Mouse (Mus musculus): ENCODE data around the gene Slc39a11.
"Not testable (repeated sequence)": the region's sequence is repeated elsewhere in the genome, so short reads cannot be mapped to it uniquely, and the experiment has no call there.

Slc39a11 gene

GRCm38 (mm10) chr11:113597632-113598031, 52.2 kb downstream of the Slc39a11 start:
- no peak for DNase-seq (ENCODE audit: low read depth)

DNA sequence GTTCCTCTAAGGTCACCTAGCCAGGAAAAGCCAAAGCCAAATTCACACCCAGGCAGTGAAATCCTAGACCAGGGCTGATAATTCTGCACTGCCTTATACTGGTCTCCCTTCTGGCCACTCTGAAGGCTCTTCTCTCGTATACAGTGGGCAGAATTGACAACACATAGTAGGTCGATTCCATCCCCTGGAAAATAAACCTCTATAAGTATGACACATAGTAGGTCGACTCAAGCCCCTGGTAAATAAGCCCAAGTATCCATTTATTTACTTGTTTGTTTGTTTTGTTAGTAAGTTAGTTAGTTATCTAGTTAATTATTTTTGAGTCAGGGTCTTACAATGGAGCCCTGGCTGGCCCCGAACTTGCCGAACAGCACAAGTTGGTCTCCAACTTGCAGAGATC, 54.7 kb downstream of the Slc39a11 start:
- DNase-seq (ENCODE audit: low read depth): no peak

DNA sequence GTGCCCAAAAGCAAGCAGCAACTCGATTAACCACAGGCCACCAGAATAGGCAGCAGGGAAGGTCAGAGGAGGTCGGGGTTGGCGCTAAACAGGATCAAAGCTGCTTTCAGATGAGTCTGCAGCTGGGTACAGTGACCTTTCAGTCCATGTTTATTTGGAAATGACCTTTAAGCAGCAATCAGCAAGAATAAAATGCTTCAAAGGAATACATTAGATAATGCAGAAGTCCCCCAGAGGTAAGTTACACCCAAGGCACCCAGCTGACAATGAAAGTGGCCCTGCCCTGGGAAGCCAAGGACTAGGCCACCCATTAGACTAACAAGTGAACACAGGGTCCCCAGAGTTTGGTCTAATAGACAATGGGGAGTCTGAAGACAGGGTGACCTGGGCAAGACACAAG, 60.9 kb downstream of the Slc39a11 start:
- no peak for DNase-seq (ENCODE audit: low read depth)

- DNase-seq (ENCODE audit: low read depth): no peak
These were observed 63.5 kb downstream of the Slc39a11 start for GRCm38 (mm10) chr11:113586423-113586822.

DNA sequence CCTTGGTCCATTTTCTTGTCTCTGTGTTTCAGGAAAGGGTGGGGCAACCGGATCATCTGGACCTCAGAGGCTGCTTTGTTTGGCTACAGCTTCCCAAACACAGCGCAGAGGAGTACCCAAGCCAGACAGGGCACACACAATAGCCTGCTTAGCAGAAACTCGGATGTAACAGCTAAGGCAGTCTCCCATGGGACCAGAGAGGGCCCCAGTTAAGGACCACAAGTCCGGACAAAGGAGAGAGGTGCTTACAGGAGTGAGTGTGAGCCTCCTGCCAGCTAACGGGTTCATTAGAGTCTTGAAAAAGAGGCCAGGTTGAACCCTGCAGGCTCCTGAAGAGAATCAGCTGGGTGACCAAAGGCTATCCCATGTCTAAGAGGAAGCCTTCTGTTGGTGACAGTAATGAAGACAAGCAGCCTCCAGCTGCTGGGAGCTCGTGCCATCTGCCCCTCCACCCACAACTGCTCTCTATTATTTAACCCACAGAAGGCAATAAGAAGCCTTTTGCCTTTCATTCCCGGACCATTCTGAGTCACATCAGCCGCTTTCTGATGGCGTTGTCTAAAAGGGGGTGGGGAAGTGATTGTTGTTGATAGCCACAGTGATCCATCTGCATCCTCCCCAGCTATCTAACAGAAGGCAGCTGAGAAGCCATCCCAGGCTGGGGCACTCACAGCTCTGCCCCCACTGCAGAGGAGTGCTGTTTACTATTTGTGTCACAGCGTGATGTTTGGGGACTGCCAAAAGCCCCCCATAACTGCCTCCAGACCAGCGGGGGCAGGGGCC, 65.8 kb downstream of the Slc39a11 start:
- no peak for DNase-seq (ENCODE audit: low read depth)

- DNase-seq (ENCODE audit: low read depth): no peak
These were observed 72.7 kb downstream of the Slc39a11 start for GRCm38 (mm10) chr11:113577221-113577620.

DNA sequence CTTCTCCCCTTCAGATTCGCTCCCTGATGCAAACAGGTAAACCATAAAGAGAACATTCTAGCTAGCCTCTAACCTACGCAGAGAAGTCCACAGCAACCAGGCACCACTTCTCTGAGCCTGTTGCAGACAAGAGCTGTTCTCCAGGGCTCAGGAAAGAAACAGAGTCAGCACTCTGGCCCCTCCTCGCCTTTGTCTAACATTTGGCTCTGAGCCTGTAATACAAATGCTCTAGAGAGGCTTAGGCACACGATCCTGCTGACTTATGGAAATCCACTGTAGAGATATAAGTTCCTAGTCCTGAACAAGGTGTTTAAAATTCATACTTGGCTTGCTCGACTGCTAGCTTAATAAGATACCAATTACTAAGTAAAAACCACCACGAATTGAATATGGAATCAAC, 77.2 kb downstream of the Slc39a11 start:
- no peak for DNase-seq (ENCODE audit: low read depth)

GRCm38 (mm10) chr11:113571616-113572015, 78.3 kb downstream of the Slc39a11 start:
- DNase-seq (ENCODE audit: low read depth): no peak

- no peak for DNase-seq (ENCODE audit: low read depth)
These were observed 80.9 kb downstream of the Slc39a11 start for GRCm38 (mm10) chr11:113568999-113569398.

DNA sequence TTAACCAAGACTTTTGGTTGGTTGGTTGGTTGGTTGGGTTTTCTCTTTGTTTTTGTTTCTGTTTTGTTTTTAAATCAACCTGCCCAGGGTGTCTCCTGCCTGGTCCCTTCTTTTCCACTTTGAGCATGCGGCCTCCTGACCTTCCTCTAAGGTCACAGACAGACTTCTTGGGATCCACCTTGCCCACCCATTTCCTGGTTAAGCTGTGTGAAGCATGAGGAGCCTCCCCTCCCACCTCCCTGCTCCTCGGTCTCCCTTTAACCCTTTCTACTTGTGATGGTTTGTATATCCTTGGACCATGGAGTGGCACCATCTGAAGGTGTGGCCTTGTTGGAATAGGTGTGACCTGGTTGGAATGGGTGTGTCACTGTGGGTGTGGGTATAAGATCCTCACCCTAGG, 82.0 kb downstream of the Slc39a11 start:
- not testable (repeated sequence) for DNase-seq (ENCODE audit: low read depth)

DNA sequence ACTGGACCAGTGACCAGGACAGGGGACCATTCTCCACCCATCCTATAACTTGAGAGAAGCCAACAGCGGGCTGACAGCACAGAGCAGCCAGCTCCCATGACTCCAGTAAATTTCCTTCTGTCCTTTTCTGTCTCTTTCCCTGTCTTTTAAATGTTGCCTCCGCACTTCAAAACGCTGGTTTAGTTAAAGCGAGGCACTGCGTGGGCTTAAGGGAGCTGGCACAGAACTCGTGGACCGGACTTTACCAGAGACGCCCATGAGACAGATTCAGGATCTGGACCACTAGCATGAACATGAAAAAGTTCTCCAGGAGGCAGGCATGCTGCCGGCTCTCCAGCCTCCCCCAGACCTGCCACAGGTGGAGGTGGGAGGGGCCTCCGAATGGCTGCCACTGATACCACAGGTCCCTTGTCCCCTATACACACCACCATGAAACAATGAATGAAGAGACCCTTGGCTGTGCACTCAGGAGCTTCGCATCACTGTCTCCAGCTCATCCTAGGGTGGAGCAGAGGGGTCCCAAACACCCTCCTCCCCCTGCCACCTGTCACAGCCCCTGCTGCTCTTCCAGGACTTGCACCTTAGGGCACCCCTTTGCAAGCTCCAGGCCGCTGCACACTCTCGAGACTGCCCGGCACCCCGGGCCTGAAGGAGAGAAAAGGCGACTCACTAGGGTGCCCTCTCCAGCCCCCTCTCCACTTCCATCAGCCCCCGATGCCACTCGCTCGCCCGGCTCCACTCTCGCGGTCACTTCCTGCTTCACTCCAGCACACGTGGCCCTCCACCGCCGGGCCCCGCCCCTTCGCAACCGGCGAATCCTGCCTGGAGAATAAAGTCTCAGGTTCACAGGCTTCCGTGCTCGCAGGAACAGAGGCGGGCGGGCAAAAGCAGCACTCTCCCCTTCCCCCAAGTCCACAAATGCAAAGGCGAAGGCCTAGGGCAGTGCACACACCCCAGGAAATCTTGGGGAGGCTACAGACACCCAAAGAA, 84.6 kb downstream of the Slc39a11 start:
- peak; percentile 89 for DNase-seq (ENCODE audit: low read depth)

- DNase-seq (ENCODE audit: low read depth): no peak
These were observed 87.6 kb downstream of the Slc39a11 start for GRCm38 (mm10) chr11:113562326-113562725.

- no peak for DNase-seq (ENCODE audit: low read depth)
These were observed 89.7 kb downstream of the Slc39a11 start for GRCm38 (mm10) chr11:113560150-113560549.

DNA sequence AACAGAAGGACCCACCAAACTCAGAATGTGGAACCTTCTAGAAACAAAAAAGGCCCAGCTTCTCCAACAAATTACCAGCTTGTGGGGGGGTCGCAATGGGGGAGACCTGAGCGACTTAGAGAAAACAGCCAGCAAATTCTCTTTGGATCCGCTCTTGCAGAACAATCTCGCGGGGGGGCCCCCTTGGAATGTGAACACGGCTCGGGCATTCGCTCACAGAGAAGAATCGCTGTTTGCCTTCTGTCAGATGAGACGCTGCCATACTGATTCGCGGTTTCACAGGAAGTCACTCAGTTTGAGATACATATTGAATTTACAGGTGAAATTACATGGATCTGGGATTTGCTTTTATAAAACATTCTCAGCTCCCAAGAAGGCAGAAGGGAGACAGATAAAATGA, 91.4 kb downstream of the Slc39a11 start:
- DNase-seq (ENCODE audit: low read depth): no peak

DNA sequence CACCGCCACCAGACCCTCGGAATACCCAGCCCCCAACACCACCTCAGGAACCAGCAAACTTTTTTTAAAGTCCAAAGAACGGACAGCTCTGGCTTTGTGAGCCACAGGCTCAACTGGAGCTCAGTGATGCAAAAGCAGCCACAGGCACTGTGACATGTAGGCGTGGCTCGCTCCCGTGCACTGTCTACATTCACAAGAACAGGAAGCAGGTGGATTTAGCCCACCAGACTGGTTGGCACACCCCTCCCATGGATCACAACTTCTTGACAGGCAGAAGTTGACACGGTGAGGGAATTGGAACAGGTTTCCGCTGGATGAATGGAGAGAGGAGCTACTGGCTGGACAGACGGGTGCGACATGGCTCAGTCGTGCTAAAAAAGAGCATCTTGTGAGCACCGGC, 93.7 kb downstream of the Slc39a11 start:
- no peak for DNase-seq (ENCODE audit: low read depth)

GRCm38 (mm10) chr11:113554701-113555360, 95.0 kb downstream of the Slc39a11 start:
- DNase-seq (ENCODE audit: low read depth): no peak

DNA sequence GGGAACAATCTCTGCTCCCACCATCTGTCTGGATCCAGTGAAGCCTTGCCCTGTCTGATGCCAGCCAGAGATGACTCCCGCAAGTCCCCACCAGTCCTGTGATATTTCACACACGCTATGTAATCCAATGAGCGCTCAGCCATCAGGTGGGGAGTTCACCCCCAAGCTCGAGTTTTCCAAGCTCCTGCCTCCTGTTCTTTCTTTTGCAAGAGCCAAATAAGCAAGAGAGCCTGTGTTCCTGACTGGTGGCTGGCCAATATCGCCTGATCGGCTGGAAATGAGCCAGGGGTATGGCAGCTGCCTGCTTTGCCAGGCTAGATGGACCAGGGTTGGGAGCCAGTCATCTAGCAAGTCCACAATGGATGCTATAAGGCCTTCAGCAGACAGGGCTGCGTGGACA, 95.7 kb downstream of the Slc39a11 start:
- DNase-seq (ENCODE audit: low read depth): no peak

DNA sequence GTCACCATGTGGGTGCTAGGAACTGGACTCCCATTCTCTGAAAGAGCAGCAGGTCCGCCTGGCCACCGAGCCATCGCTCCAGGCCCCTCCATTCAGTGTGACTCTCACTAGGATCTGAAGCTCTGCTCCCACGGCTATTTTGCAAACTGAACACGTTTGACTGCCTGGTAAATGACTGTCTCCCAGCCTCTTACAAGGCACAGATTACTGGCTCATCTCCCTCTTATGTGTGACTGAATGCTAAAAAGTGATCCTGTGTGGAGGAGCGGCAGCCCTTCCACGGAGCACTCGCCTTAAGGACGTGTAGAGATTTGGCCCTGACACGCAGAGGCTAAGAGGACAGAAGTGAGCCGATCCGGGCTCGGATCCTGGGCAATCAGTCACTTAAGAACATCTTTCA, 96.3 kb downstream of the Slc39a11 start:
- no peak for DNase-seq (ENCODE audit: low read depth)

GRCm38 (mm10) chr11:113552539-113552938, 97.3 kb downstream of the Slc39a11 start:
- DNase-seq (ENCODE audit: low read depth): no peak

- peak; percentile 10 for DNase-seq (ENCODE audit: low read depth)
These were observed 103.5 kb downstream of the Slc39a11 start for GRCm38 (mm10) chr11:113546217-113546877.

- no peak for DNase-seq (ENCODE audit: low read depth)
These were observed 105.8 kb downstream of the Slc39a11 start for GRCm38 (mm10) chr11:113544017-113544640.

Data from naive thymus-derived CD4-positive, alpha-beta T cell, adult 2 months (primary cell).